Mouse (Mus musculus): ENCODE results near the gene Olfr572. TPM values are rescaled to one million over a fixed set of nuclear protein-coding genes. Genes with fewer than 3 reads are reported as not detected.

Olfr572 gene
- not detected for total RNA-seq (2021)

- DNase-seq = no peak
These were observed at the start of gene Olfr572 for GRCm38 (mm10) chr7:102924109-102924508. TSS of gene Olfr572 (plus strand) at chr7:102924409.

GRCm38 (mm10) chr7:102876822-102877221 is 47.4 kb upstream of the Olfr572 start, which contains the start of gene Olfr568:
TSS of gene Olfr568 (plus strand) at chr7:102877122.
- no peak for DNase-seq

GRCm38 (mm10) chr7:102890782-102891181 is 33.4 kb upstream of the Olfr572 start, which contains the start of gene Olfr569:
TSS of gene Olfr569 (minus strand) at chr7:102890882.
- no peak for DNase-seq

GRCm38 (mm10) chr7:102915261-102915660 is 8.9 kb upstream of the Olfr572 start:
- DNase-seq = no peak

GRCm38 (mm10) chr7:102916405-102916804 is 7.8 kb upstream of the Olfr572 start:
- no peak for DNase-seq

- no peak for DNase-seq
These were observed 7.0 kb upstream of the Olfr572 start, which contains the start of gene Olfr571 for GRCm38 (mm10) chr7:102917032-102917875. TSS of gene Olfr571 (minus strand) at chr7:102917536.

- DNase-seq = no peak
These were observed 4.6 kb upstream of the Olfr572 start for GRCm38 (mm10) chr7:102919632-102920031.

- no peak for DNase-seq
These were observed 2.9 kb downstream of the Olfr572 start for GRCm38 (mm10) chr7:102927105-102927504.

- DNase-seq = no peak
These were observed 18.3 kb downstream of the Olfr572 start, which contains the start of gene Olfr573-ps1 for GRCm38 (mm10) chr7:102942475-102942874. TSS of gene Olfr573-ps1 (minus strand) at chr7:102942575.

- no peak for DNase-seq
These were observed 19.2 kb downstream of the Olfr572 start for GRCm38 (mm10) chr7:102943417-102943816.

GRCm38 (mm10) chr7:102948167-102948566 is 24.0 kb downstream of the Olfr572 start, which contains the start of gene Olfr574:
TSS of gene Olfr574 (plus strand) at chr7:102948467.
- DNase-seq = no peak

GRCm38 (mm10) chr7:102950732-102951131 is 26.5 kb downstream of the Olfr572 start:
- no peak for DNase-seq

GRCm38 (mm10) chr7:102958137-102958536 is 33.9 kb downstream of the Olfr572 start:
- DNase-seq = no peak

- no peak for DNase-seq
These were observed 34.4 kb downstream of the Olfr572 start, which contains the start of gene Olfr575 for GRCm38 (mm10) chr7:102958593-102958992. TSS of gene Olfr575 (minus strand) at chr7:102958775.

- DNase-seq = no peak
These were observed 38.2 kb downstream of the Olfr572 start, which contains the start of gene Olfr576 for GRCm38 (mm10) chr7:102962360-102962759. TSS of gene Olfr576 (plus strand) at chr7:102962660.

- DNase-seq = no peak
These were observed 50.2 kb downstream of the Olfr572 start for GRCm38 (mm10) chr7:102974399-102974798.

- DNase-seq = no peak
These were observed 51.6 kb downstream of the Olfr572 start, which contains the start of gene Olfr577 for GRCm38 (mm10) chr7:102975843-102976242. TSS of gene Olfr577 (minus strand) at chr7:102975943.

Other genes starting within 250 kb of the Olfr572 start
- gene Trim68, start 237.1 kb upstream of the Olfr572 start, total RNA-seq (2021) = 1 to 10 TPM; 7.1 to 8.4 TPM
- under 1 TPM in 1 of 2 experiments, not detected in 1; 0.56 TPM for gene Olfr557, start 228.5 kb upstream of the Olfr572 start, total RNA-seq (2021)
- gene Olfr558, start 222.2 kb upstream of the Olfr572 start, total RNA-seq (2021) = under 1 TPM; 0.47 to 0.51 TPM
- not detected for gene Olfr33, start 205.3 kb upstream of the Olfr572 start, total RNA-seq (2021)
- gene Olfr559, start 196.9 kb upstream of the Olfr572 start, total RNA-seq (2021) = not detected
- gene Olfr560, start 165.0 kb upstream of the Olfr572 start, total RNA-seq (2021) = not detected
- gene Olfr78, start 164.9 kb upstream of the Olfr572 start, total RNA-seq (2021) = under 1 TPM; 0.17 to 0.30 TPM
- not detected for gene Olfr561, start 153.2 kb upstream of the Olfr572 start, total RNA-seq (2021)
- not detected for gene Olfr564, start 120.9 kb upstream of the Olfr572 start, total RNA-seq (2021)
- gene Olfr566, start 65.6 kb upstream of the Olfr572 start, total RNA-seq (2021) = not detected
- not detected for gene Olfr568, start 47.3 kb upstream of the Olfr572 start, total RNA-seq (2021)
- gene Olfr569, start 33.5 kb upstream of the Olfr572 start, total RNA-seq (2021) = not detected
- gene Olfr570, start 29.8 kb upstream of the Olfr572 start, total RNA-seq (2021) = not detected
- not detected for gene Olfr571, start 6.9 kb upstream of the Olfr572 start, total RNA-seq (2021)
- not detected for gene Olfr573-ps1, start 18.2 kb downstream of the Olfr572 start, total RNA-seq (2021)
- gene Olfr574, start 24.1 kb downstream of the Olfr572 start, total RNA-seq (2021) = not detected
- not detected for gene Olfr575, start 34.4 kb downstream of the Olfr572 start, total RNA-seq (2021)
- not detected for gene Olfr576, start 38.3 kb downstream of the Olfr572 start, total RNA-seq (2021)
- not detected for gene Olfr577, start 51.5 kb downstream of the Olfr572 start, total RNA-seq (2021)
- not detected for gene Olfr578, start 64.9 kb downstream of the Olfr572 start, total RNA-seq (2021)
- gene Olfr582, start 113.6 kb downstream of the Olfr572 start, total RNA-seq (2021) = not detected
- gene Olfr583, start 126.9 kb downstream of the Olfr572 start, total RNA-seq (2021) = not detected
- not detected for gene Olfr584, start 157.5 kb downstream of the Olfr572 start, total RNA-seq (2021)
- gene Olfr585, start 173.3 kb downstream of the Olfr572 start, total RNA-seq (2021) = not detected
- not detected for gene Olfr586, start 201.2 kb downstream of the Olfr572 start, total RNA-seq (2021)
- gene Olfr588-ps1, start 216.5 kb downstream of the Olfr572 start, total RNA-seq (2021) = not detected
- gene Olfr589, start 231.9 kb downstream of the Olfr572 start, total RNA-seq (2021) = not detected